Mouse (Mus musculus): ENCODE results near the gene Rtf2.

DNA sequence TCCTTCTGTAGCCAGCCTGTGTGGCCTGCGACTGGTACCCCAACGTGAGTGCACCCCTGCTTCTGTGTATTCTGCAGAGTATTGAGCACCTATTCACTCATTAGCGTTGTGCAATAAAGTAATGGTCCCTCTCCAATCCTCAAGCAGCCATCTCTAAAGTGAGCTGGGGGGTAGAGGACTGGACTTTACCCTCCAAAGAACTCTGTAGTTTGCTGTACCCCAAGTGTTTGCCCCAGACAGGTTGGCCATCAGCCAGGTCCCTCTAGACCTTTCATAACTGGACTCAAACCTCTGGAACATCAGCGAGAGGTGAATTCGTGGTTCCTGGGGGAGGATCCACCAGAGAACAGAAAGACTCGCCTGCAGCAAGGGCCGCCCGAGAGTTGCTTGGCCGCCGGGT lies 12.1 kb downstream of the Rtf2 start:
- TF ChIP-seq GATA1 (IDR thresholded peaks at IDR 0.05; ENCODE audit: borderline replicate concordance, low read length), result no peak
- no peak for TF ChIP-seq FLI1 (IDR thresholded peaks at IDR 0.05; ENCODE audit: low read length)

All from megakaryocyte, embryonic 14.5 days (primary cell).